Mouse (Mus musculus): Measurements from ENCODE around the gene Polq.
"Not testable (repeated sequence)": the region's sequence is repeated elsewhere in the genome, so short reads cannot be mapped to it uniquely, and the experiment has no call there.

The Polq gene

DNA sequence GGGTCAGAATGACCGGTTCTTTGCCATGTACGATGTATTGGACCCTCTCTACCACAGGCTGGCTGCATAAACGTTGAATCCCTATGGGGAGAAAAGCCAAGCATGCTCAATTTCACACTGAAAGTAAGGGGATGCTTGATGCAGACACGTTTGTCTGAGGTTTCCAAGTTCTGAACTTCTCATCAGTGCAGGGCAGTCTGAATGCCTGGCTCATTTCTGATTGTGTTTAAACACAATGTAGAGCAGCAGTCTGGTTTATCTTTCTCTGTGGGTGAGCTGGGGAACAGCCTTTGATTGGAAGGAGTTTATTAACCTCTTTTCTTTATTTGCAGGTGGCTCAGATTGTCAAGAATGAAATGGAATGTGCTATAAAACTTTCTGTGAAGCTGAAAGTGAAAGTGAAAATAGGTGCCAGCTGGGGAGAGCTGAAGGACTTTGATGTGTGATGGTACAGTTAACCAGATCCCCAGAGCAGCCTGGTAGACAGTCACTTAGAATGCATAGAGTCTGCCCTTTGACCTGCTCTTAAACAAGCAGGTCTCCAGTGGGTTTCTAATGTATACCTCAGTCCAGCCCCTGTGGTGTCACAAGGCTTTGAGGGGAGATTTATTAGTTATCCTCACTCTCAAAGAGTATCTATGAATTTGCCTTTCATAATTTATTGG, 82.7 kb downstream of the Polq start:
- no peak for DNase-seq (ENCODE audit: low spot score)

DNA sequence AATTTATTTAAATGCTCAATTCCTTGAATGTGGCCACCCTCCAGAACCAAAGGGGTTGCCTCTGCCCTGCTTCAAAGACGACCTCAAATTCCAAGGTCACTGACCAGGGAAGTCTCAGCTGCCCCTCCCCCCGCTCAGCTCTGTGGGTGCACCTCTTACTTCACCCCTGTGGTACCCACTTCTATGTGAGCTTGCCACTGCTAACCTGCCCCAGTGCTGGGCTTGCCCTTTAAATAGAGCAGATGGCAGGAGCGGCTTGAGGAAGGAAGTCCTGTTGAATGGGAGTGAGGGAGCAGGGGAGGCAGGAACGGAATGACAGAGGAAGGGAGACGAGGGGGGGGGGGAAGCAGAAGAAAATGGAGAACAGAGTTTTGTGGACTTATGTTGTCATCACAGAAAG, 97.2 kb downstream of the Polq start:
- no peak for DNase-seq (ENCODE audit: low spot score)

DNA sequence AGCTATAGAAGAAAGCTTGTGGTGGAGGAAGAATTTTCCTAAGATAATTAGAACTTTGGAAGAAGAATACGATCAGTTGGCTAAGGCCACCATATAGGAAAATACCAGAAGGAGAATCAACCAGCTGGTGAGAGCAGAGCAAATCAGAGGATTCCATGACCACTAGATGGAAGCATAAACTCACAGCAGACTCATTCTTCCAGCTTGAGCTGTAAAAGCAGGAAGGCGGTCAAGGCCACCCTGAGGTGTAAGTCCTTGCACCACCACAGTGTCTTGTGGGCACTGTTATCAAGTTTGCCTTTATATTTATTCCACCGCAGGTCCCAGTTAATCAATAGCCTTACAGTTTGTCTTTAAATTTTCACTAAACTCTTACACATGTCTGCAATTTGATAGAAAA, 97.7 kb downstream of the Polq start:
- no peak for DNase-seq (ENCODE audit: low spot score)

DNA sequence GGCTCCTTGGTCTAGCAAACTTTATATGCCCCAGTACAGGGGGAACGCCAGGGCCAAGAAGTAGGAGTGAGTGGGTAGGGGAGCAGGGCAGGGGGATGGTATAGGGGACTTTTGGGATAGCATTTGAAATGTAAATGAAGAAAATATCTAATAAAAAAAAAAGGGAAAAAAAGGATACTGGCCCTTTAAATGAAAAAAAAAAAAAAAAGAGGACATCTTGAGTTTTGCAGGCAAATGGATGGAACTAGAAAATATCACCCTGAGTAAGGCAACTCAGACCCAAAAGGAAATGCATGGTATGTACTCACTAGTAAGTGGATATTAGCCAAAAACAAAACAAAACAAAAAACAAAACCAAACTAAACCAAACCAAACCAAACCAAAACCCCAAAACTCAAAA, 113.6 kb downstream of the Polq start:
- DNase-seq (ENCODE audit: low spot score), result not testable (repeated sequence)
